Mouse (Mus musculus): ENCODE measurements around the gene 5730596B20Rik. TPM values are rescaled to one million over a fixed set of nuclear protein-coding genes. Genes with fewer than 3 reads are reported as not detected.

The 5730596B20Rik gene
- polyA plus RNA-seq, 1 experiment from 2014 or later, result 0.15 TPM

DNA sequence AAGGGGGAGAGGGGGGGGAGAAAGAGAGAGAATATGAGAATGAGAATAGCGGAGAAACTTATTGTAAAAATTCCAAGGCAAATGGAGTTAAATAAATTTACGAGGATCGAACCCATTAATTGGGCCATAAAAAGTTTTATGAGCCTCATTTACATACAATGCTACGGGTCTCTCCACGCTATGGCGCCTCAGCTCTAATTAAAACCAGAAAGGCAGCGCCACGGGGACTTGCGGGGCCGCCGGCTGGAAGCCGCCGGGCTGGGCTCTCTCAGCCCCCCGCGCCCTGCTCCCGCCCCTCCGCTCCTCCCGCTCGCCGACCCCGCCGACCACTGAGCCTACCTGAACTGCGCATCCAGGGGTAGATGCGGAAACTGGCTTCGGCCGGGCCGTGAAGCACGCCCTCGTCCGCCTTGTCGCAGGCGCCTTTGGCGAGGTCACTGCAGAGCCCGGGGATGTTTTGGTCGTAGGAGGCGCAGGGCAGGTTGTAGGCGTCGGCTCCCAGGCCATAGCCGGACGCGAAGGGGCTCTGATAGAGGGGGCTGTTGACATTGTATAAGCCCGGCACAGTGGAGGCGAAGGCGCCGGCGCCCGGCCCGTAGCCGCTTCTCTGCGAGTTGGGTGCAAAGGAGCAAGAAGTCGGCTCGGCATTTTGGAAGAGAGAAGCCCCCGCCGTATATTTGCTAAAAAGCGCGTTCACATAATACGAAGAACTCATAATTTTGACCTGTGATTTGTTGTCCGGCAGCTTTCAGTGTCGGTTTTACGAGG, 39.6 kb downstream of the 5730596B20Rik start:
- H3K9ac ChIP-seq, result no peak overlapping the region
- H3K27me3 ChIP-seq (replicated peaks), result peaks cover 98% of the 10 kb centered on the region
- peaks cover 25% of the 10 kb centered on the region for H3K4me1 ChIP-seq (replicated peaks)

DNA sequence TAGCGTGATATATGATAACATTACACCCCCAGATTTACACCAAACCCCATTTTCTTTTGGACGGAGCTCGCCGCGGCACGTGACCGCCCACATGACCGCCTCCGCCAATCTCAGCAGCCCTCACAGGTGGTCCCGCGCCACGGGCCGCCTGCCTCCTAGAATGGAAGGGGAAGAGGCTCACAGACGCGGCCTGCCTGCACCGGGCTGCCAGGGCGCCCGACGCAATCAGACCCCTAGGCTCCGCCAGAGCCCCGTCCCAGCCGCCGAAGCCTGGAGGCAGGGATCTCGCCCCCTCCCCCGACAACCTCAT, 40.1 kb downstream of the 5730596B20Rik start:
- H3K4me3 ChIP-seq, result peak overlapping the region; percentile 28
- peaks cover 29% of the 10 kb centered on the region for H3K4me1 ChIP-seq (replicated peaks)
- 1% methylated on average over 25 of the region's 25 CpGs for WGBS
- H3K36me3 ChIP-seq, result no peaks in the 10 kb centered on the region
- no peak overlapping the region for H3K27ac ChIP-seq (ENCODE audit: poor library complexity, severe bottlenecking)
- H3K27me3 ChIP-seq (replicated peaks), result peaks cover 98% of the 10 kb centered on the region
- H3K9me3 ChIP-seq (replicated peaks), result no peaks in the 10 kb centered on the region
- no peak for ATAC-seq (ENCODE audit: insufficient number of reproducible peaks, low FRiP score)
- H3K9ac ChIP-seq, result no peak overlapping the region
- H3K4me2 ChIP-seq, result peak overlapping the region; percentile 51

More for the DNA sequence above, 39.6 kb downstream of the 5730596B20Rik start:
- H3K4me2 ChIP-seq, result peak overlapping the region; percentile 51
- ATAC-seq (ENCODE audit: insufficient number of reproducible peaks, low FRiP score), result no peak
- H3K9me3 ChIP-seq (replicated peaks), result no peaks in the 10 kb centered on the region
- WGBS, result 3% methylated on average over 60 of the region's 60 CpGs
- no peak overlapping the region for H3K27ac ChIP-seq (ENCODE audit: poor library complexity, severe bottlenecking)
- peak overlapping the region; percentile 28 for H3K4me3 ChIP-seq
- H3K36me3 ChIP-seq, result no peaks in the 10 kb centered on the region

DNA sequence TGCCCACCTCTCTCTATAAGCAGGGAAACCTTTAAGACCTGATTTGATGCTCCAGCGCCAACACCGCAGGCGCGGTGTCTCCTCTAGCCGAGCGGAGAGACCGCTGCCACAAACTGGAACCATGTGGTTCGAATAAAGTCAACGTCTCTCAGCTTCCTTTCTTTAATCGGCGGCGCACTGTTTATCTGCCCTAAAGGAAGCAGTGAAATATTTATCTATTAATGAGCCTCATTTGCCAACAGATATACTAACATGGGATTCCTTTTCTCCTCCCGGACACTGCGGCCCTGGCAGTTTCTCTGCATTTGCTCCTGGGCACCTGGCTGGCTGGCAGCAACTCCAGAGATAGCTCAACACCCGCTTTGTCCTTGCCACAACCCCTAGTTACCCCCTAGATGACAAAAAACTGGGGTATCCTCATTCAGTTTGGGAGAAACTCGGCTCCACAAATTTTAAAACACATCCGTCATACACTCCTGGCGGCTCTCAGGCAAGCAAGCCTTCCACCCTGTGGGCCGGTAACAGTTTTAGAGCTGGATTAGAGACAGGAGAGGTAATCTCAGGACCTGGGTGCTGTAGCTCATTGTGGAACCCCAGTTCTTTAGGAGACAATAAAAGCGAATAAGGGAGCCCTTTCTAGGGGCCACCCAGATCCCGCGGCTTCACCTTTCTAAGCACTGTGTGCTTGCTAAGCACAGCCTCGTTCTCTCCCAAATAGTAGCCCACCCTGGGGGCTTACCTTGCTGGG, 40.8 kb downstream of the 5730596B20Rik start:
- peak overlapping the region; percentile 28; the same call in 1 of the 2 replicates for H3K4me3 ChIP-seq
- no peak for ATAC-seq (ENCODE audit: insufficient number of reproducible peaks, low FRiP score)
- H3K4me2 ChIP-seq, result no peak overlapping the region; the same call in 1 of the 2 replicates
- peaks cover 98% of the 10 kb centered on the region for H3K27me3 ChIP-seq (replicated peaks)
- H3K36me3 ChIP-seq, result no peaks in the 10 kb centered on the region
- 6% methylated on average over 23 of the region's 23 CpGs for WGBS
- no peak overlapping the region for H3K9ac ChIP-seq
- H3K9me3 ChIP-seq (replicated peaks), result no peaks in the 10 kb centered on the region
- peaks cover 24% of the 10 kb centered on the region for H3K4me1 ChIP-seq (replicated peaks)
- no peak overlapping the region for H3K27ac ChIP-seq (ENCODE audit: poor library complexity, severe bottlenecking)

DNA sequence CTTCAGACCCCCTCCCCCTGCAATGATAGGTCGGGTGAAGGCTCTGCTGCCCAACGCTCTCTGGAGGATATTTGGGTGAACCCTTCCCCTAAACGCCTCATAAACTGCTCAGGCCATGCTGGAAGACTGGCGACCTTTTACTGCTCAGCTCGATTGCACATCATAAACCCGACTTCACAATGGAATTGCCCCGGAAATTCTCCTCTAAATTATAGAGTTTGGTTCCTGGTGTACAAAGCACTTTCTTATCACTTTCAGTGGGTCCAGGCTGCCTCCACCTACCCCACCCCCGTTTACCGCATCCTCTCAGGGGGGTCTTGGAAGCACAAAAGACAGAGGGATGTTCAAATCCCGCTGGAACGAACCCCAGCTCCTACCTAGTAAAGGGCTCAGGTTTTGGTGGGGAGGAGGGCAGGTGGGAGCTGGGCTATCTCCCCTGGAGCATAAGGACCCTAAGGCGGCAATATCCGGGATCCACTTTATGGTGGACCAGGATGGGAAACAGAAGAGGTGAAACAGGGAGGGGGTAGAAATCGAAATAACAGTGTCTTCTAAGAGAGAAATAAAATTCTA, 41.4 kb downstream of the 5730596B20Rik start:
- no peaks in the 10 kb centered on the region for H3K36me3 ChIP-seq
- peaks cover 22% of the 10 kb centered on the region for H3K4me1 ChIP-seq (replicated peaks)
- ATAC-seq (ENCODE audit: insufficient number of reproducible peaks, low FRiP score), result no peak
- no peaks in the 10 kb centered on the region for H3K9me3 ChIP-seq (replicated peaks)
- no peak overlapping the region for H3K4me3 ChIP-seq
- no peak overlapping the region for H3K27ac ChIP-seq (ENCODE audit: poor library complexity, severe bottlenecking)
- no peak overlapping the region for H3K4me2 ChIP-seq
- 10% methylated on average over 14 of the region's 14 CpGs for WGBS
- peaks cover 98% of the 10 kb centered on the region for H3K27me3 ChIP-seq (replicated peaks)
- no peak overlapping the region for H3K9ac ChIP-seq

DNA sequence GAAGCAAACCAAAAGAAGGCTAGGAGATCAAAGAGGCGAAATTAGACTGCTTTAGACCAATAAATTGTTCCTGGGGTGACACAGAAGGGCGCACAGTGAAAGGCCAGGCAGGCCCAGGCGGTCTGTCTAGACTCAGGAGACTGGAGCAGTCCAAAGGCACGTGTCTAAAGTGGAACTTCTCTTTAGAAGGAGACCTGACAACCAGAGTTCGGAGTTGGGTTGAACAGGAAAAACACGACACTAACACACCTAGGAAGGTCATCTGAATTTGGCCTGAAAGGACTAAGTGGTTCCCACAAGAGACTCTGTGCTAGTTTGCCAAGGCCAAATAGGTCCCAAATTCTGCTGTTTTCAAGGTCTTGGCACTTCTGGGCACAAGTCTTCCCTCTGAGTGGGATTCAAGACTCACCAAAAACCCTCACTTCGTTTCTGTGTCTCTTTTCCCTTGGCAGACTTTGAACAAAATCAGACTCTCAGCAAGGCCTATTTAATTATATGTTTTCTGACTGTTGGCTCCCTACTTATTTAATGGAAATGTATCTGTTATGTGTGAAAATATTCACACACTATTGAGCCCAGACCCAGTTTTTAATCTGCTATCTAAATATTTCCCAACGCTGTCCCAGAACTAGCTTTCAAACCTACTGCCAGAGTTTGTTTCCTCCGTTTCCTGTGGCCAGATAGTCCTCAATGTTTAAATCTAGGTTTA, 42.1 kb downstream of the 5730596B20Rik start:
- 26% methylated on average over 9 of the region's 9 CpGs for WGBS
- no peak for ATAC-seq (ENCODE audit: insufficient number of reproducible peaks, low FRiP score)
- Histone ChIP-seq H3K9ac (no peak overlapping the region), H3K36me3 (no peaks in the 10 kb centered on the region), H3K27me3 (replicated peaks) (peaks cover 98% of the 10 kb centered on the region), H3K27ac (ENCODE audit: poor library complexity, severe bottlenecking) (no peak overlapping the region), H3K4me2 (no peak overlapping the region), H3K4me1 (replicated peaks) (peaks cover 22% of the 10 kb centered on the region), H3K9me3 (replicated peaks) (no peaks in the 10 kb centered on the region), H3K4me3 (no peak overlapping the region)

DNA sequence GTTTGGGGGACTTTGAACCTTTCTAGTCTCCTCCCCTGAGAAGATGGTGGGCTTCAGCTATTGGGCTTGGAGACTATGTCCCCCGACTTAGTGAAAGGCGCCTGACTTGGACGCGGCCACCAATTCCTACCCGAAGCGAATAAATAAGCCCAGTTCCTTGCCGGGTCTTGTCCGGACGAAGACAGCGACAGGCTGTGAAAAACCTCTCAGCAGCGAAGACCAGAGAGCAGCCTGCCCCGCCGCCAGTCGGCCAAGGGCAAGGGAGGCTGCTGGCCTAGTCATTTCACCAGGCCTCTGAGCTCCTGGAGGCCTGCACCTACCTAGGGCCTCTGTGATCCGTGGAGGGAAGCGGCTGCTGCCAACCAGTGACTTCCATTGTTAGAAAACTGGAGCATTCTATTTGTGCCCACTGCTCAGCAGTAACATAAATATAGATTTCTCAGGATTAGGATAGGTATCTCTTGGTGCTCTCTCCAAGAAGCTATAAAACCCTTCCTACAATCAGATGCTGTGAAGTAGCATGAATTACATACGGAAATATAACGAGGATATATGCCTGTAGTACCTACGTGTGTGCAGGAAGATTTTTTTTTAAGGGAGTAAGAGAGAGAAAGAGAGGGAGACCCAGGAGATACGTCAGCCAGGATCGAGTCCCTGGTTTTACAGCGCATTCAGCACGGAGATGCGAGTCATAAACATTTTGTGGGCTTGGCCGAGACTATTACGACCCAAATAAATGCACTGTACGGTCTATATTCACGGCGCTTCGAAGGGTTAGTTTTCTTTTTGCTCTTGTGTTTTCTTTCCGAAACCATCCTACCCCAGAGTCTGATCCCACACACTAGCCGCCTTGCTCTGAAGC, 42.9 kb downstream of the 5730596B20Rik start:
- Histone ChIP-seq H3K27me3 (replicated peaks) (peaks cover 98% of the 10 kb centered on the region), H3K27ac (ENCODE audit: poor library complexity, severe bottlenecking) (no peak overlapping the region), H3K9ac (no peak overlapping the region), H3K4me2 (no peak overlapping the region), H3K36me3 (no peaks in the 10 kb centered on the region), H3K4me1 (replicated peaks) (peaks cover 22% of the 10 kb centered on the region), H3K4me3 (no peak overlapping the region), H3K9me3 (replicated peaks) (no peaks in the 10 kb centered on the region)
- no peak for ATAC-seq (ENCODE audit: insufficient number of reproducible peaks, low FRiP score)
- 14% methylated on average over 32 of the region's 32 CpGs for WGBS

DNA sequence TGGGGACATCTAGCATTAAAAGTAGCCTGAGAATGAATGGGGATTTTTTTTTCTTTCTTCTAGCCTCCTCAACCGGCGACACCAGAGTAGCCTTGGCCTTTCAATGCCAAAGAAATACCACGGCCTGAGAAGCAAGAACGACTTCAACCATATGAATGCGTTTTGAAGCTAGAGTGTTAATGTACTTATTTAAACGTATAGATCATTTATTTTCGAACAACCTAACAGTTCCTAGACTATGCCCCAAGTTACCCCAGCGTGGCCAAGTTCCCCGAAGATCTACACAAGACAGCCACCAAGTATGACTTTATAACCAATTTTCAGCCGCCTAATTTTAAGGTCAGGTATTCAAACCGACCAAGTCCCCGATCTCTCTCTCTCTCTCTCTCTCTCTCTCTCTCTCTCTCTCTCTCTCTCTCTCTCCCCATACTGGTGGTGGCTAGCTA, 43.6 kb downstream of the 5730596B20Rik start:
- 4% methylated on average over 12 of the region's 12 CpGs for WGBS
- Histone ChIP-seq H3K27me3 (replicated peaks) (peaks cover 98% of the 10 kb centered on the region), H3K36me3 (no peaks in the 10 kb centered on the region), H3K4me1 (replicated peaks) (peaks cover 25% of the 10 kb centered on the region), H3K27ac (ENCODE audit: poor library complexity, severe bottlenecking) (no peak overlapping the region), H3K4me2 (peak overlapping the region; percentile 85), H3K9me3 (replicated peaks) (no peaks in the 10 kb centered on the region), H3K4me3 (peak overlapping the region; percentile 54), H3K9ac (no peak overlapping the region)
- no peak for ATAC-seq (ENCODE audit: insufficient number of reproducible peaks, low FRiP score)

DNA sequence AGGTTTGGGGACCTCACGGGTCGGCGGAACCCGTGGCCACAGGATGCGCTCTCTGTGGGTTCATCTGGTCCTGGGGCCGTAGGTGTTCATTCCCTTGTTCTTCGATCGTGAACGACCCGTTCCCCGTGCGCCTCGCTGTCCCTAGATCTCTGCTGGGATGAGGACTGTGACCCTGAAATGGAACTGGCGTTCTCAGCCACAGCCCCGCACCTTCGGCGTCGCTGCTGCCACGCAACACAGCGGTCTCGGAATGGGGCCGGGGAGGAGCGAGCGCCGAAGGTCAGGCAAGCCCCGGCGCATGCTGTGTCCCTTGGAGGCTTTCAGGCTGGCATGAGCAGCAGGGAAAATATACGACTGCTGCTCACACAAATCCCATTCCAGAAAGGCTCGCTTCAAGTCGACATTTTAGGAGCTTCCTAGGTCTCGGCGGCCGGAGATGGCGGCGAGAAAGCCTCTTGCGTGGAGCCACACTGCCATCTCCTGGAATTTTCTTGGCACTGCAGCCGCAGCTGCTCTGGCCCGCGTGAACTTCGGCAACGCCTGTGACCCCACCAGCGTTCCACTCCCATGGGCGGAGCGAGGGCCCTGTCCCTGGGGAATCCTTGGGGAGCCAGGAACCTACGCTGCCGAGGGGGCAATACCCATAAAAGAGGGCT, 44.2 kb downstream of the 5730596B20Rik start, which contains the start of gene Hoxa7:
Hoxa7 (minus strand) TSS at position 518 of the 656 bp plus-strand sequence.
- Histone ChIP-seq H3K9me3 (replicated peaks) (no peaks in the 10 kb centered on the region), H3K36me3 (no peaks in the 10 kb centered on the region), H3K4me1 (replicated peaks) (peaks cover 27% of the 10 kb centered on the region), H3K4me2 (peak within 1 kb of the TSS; percentile 85), H3K27me3 (replicated peaks) (peaks cover 98% of the 10 kb centered on the region), H3K4me3 (peak within 1 kb of the TSS; percentile 54), H3K27ac (ENCODE audit: poor library complexity, severe bottlenecking) (no peak within 1 kb of the TSS), H3K9ac (peak within 1 kb of the TSS; percentile 42; the same call in 1 of the 2 replicates)
- under 1% methylated on average over 46 of the region's 46 CpGs for WGBS
- ATAC-seq (ENCODE audit: insufficient number of reproducible peaks, low FRiP score), result peak; percentile 58; the same call in 1 of the 2 replicates

DNA sequence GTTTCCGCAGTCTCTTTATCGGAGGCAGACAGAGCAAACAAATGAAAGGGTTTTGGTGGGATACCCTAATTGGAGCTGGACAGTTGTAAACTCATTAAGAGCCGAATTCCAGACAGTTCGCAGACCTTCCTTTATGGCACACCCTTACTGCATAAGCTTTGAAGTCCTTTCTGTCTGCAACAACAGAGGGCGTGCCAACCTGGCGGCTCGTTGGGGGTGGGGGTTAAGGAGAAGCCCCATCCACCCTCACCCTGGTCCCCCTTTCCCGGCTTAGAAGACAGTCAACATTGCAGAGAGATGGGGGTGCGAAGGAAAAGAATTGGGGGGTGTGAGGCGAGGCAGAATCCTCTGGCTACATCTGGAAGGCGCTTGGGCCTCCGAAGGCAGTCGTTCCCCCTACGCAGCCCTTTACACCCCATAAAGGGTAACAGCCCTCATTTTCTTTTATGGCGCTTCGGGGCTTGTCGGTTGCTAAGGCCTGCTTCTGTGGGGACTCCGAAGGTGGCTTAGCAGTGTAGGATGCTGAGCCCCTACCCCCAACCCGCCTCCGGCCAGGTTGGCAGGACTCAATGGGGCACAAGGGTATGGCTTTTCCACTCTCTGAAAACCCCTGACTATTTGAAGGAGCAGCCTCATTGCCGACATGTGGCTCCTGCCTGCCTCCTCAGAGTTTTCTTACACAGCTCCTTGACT, 44.8 kb downstream of the 5730596B20Rik start:
- no peak for ATAC-seq (ENCODE audit: insufficient number of reproducible peaks, low FRiP score)
- 6% methylated on average over 21 of the region's 21 CpGs for WGBS

More for the DNA sequence above, 44.8 kb downstream of the 5730596B20Rik start:
- H3K4me3 ChIP-seq, result peak overlapping the region; percentile 54
- peaks cover 98% of the 10 kb centered on the region for H3K27me3 ChIP-seq (replicated peaks)
- peak overlapping the region; percentile 85 for H3K4me2 ChIP-seq
- H3K9me3 ChIP-seq (replicated peaks), result no peaks in the 10 kb centered on the region
- H3K27ac ChIP-seq (ENCODE audit: poor library complexity, severe bottlenecking), result no peak overlapping the region
- peaks cover 22% of the 10 kb centered on the region for H3K4me1 ChIP-seq (replicated peaks)
- no peaks in the 10 kb centered on the region for H3K36me3 ChIP-seq
- H3K9ac ChIP-seq, result no peak overlapping the region
